Mouse (Mus musculus): Measurements from ENCODE around the gene Kcnj10.

- TF ChIP-seq ZNF384 (IDR thresholded peaks at IDR 0.05; ENCODE audit: low read depth, low read length) = no peak
- no peak for TF ChIP-seq CTCF (IDR thresholded peaks at IDR 0.05 in 2 of 3, conservative IDR thresholded peaks at IDR 0.05 in 1 of 3; ENCODE audit: control insufficient read depth in 1 of 3, insufficient read depth in 1 of 3, low read depth in 2 of 3, low read length in 3 of 3, poor library complexity in 1 of 3, severe bottlenecking in 1 of 3)
- no peak for TF ChIP-seq CHD2 (IDR thresholded peaks at IDR 0.05; ENCODE audit: low read length)
- TF ChIP-seq USF1 (IDR thresholded peaks at IDR 0.05; ENCODE audit: low read depth, low read length) = no peak
- TF ChIP-seq GATA1 (IDR thresholded peaks at IDR 0.05; ENCODE audit: low read depth, low read length) = no peak
- no peak for TF ChIP-seq TBP (IDR thresholded peaks at IDR 0.05; ENCODE audit: low read depth, low read length)
Measured at GRCm38 (mm10) chr1:172349504-172349903, 8.5 kb downstream of the Kcnj10 start.
